Mouse (Mus musculus): ENCODE measurements around the gene Hormad2.

- TF ChIP-seq CTCF (IDR thresholded peaks at IDR 0.05; ENCODE audit: borderline replicate concordance, control insufficient read depth, extremely low read depth, insufficient read depth, low read length, poor library complexity) (no peak), POLR2A (IDR thresholded peaks at IDR 0.05; ENCODE audit: control insufficient read depth, extremely low read depth, insufficient read depth, low read length, poor library complexity) (no peak)
Observed at GRCm38 (mm10) chr11:4302363-4302913, 138.5 kb downstream of the Hormad2 start.

Data from thymus, adult 2 months (tissue).